Comparison of ENCODE assay signal across 24 mouse cellular contexts in genomic region chr15:92046042-92046441, GRCm38 (mm10). TPM values are rescaled to one million over a fixed set of nuclear protein-coding genes. Genes with fewer than 3 reads are reported as not detected.
DNase-seq lines count a peak whose midpoint lies in the region; ATAC-seq and TF ChIP-seq lines count a peak whose summit lies in the region.
"Had no signal": no experiment of that assay in that cellular context is flagged by ENCODE, and none has a peak within 500 bp of the region (broad histone marks: within the 10 kb centered on the region; RNA-seq: fewer than 3 reads in every experiment).

No protein-coding gene starts in this region.

- H3K9me3 ChIP-seq in hindbrain, postnatal 0 days (ENCODE audit: low read length): no peaks in the 10 kb centered on the region
- H3K9me3 ChIP-seq in hindbrain, embryonic 13.5 days: no peaks in the 10 kb centered on the region
- no peaks in the 10 kb centered on the region for H3K9me3 ChIP-seq in forebrain, embryonic 11.5 days (ENCODE audit: control insufficient read depth, low read length)
- H3K9me3 ChIP-seq: embryonic facial prominence, embryonic 15.5 days; heart, embryonic 13.5 days; kidney, embryonic 15.5 days had no signal

- no peaks in the 10 kb centered on the region for H3K27me3 ChIP-seq in hindbrain, postnatal 0 days (ENCODE audit: insufficient read depth, low read length)
- no peaks in the 10 kb centered on the region for H3K27me3 ChIP-seq in hindbrain, embryonic 13.5 days
- H3K27me3 ChIP-seq in forebrain, embryonic 11.5 days (ENCODE audit: control insufficient read depth, insufficient read depth, low read length): no peaks in the 10 kb centered on the region

- no peak overlapping the region for H3K4me2 ChIP-seq in hindbrain, postnatal 0 days (ENCODE audit: low read depth, low read length)
- H3K4me2 ChIP-seq in hindbrain, embryonic 13.5 days: no peak overlapping the region
- H3K4me2 ChIP-seq in forebrain, embryonic 11.5 days (ENCODE audit: low read depth, low read length, severe bottlenecking): no peak overlapping the region
- H3K4me2 ChIP-seq: embryonic facial prominence, embryonic 15.5 days; heart, embryonic 13.5 days; kidney, embryonic 15.5 days had no signal

- no peak for TF ChIP-seq CTCF in hindbrain, postnatal 0 days (IDR thresholded peaks at IDR 0.05; ENCODE audit: low read depth)

- no peaks in the 10 kb centered on the region for H3K4me1 ChIP-seq in hindbrain, postnatal 0 days (ENCODE audit: insufficient read depth, low read length)
- H3K4me1 ChIP-seq in hindbrain, embryonic 13.5 days (replicated peaks): no peaks in the 10 kb centered on the region
- 0 out of 2 replicates have a peak, but pooled peaks cover 2% of the 10 kb centered on the region for H3K4me1 ChIP-seq in forebrain, embryonic 11.5 days (replicated peaks; ENCODE audit: control insufficient read depth, insufficient read depth, low read length)

- ATAC-seq in hindbrain, postnatal 0 days: no peak
- ATAC-seq in hindbrain, embryonic 13.5 days (ENCODE audit: low FRiP score): no peak
- no peak for ATAC-seq in forebrain, embryonic 11.5 days (replicated peaks; ENCODE audit: low FRiP score)
- ATAC-seq: forebrain, embryonic 16.5 days; midbrain, embryonic 16.5 days had no signal

- no peak overlapping the region for H3K9ac ChIP-seq in hindbrain, postnatal 0 days (replicated peaks; ENCODE audit: low read length)
- H3K9ac ChIP-seq in hindbrain, embryonic 13.5 days: no peak overlapping the region
- no peak overlapping the region for H3K9ac ChIP-seq in forebrain, embryonic 11.5 days (ENCODE audit: low read length)
- H3K9ac ChIP-seq: embryonic facial prominence, embryonic 15.5 days; heart, embryonic 13.5 days; kidney, embryonic 15.5 days had no signal

- H3K36me3 ChIP-seq in hindbrain, postnatal 0 days (ENCODE audit: insufficient read depth, low read length): no peaks in the 10 kb centered on the region
- no peaks in the 10 kb centered on the region for H3K36me3 ChIP-seq in hindbrain, embryonic 13.5 days
- H3K36me3 ChIP-seq in forebrain, embryonic 11.5 days (ENCODE audit: control insufficient read depth, insufficient read depth, low read length): no peaks in the 10 kb centered on the region
- H3K36me3 ChIP-seq: embryonic facial prominence, embryonic 15.5 days; heart, embryonic 13.5 days; kidney, embryonic 15.5 days had no signal

- H3K27ac ChIP-seq in hindbrain, postnatal 0 days: no peak overlapping the region
- H3K27ac ChIP-seq in hindbrain, embryonic 13.5 days: no peak overlapping the region
- no peak overlapping the region for H3K27ac ChIP-seq in forebrain, embryonic 11.5 days (ENCODE audit: low read depth, low read length)
- H3K27ac ChIP-seq: embryonic facial prominence, embryonic 15.5 days; heart, adult 2 months; heart, embryonic 13.5 days; kidney, embryonic 15.5 days; left cerebral cortex, adult 2 months; macrophage had no signal

- 75% methylated on average over 8 of the region's 8 CpGs for WGBS in hindbrain, postnatal 0 days
- WGBS in hindbrain, embryonic 13.5 days: 85% methylated on average over 8 of the region's 8 CpGs
- WGBS in forebrain, embryonic 11.5 days: 89% methylated on average over 8 of the region's 8 CpGs

- no peak overlapping the region for H3K4me3 ChIP-seq in hindbrain, postnatal 0 days (ENCODE audit: low read length)
- H3K4me3 ChIP-seq in hindbrain, embryonic 13.5 days: no peak overlapping the region
- no peak overlapping the region for H3K4me3 ChIP-seq in forebrain, embryonic 11.5 days (ENCODE audit: low read depth, low read length)
- H3K4me3 ChIP-seq: embryonic facial prominence, embryonic 15.5 days; heart, adult 2 months; heart, embryonic 13.5 days; kidney, embryonic 15.5 days; left cerebral cortex, adult 2 months had no signal

- DNase-seq in hindbrain, postnatal 0 days (ENCODE audit: low spot score): peak; percentile 52
- peak; percentile 76 for DNase-seq in cerebellum, adult 11-12 months
- peak; percentile 85 to 90 for DNase-seq in cerebellum, postnatal 10 days
- DNase-seq in retina, postnatal 7 days (ENCODE audit: low read depth, low spot score): peak; percentile 35
- no peak for DNase-seq in forebrain, embryonic 11.5 days (ENCODE audit: low spot score)
- no peak for DNase-seq in frontal cortex, postnatal 36 days (ENCODE audit: low spot score in 2 of 2)
- DNase-seq: adrenal gland, postnatal 10 days; gastrocnemius, postnatal 36 days; heart, adult 2 months; heart, postnatal 14 days; kidney, adult 11 months; kidney, postnatal 36 days; layer of hippocampus, adult 9-11 months; spleen, adult 18-20 months; thymus, postnatal 25 days had no signal

RNA-seq across cellular contexts. Expression of gene Cntn1, which starts 4.9 kb away (rescaled TPM):
- total RNA-seq in hindbrain, postnatal 0 days (2014; rRNA removed): 284 TPM in 2 replicates
- polyA plus RNA-seq in hindbrain, postnatal 0 days (2015; fragmentation: Nextera tagmentation; extraction: Ambion mirVana): 159 and 166 TPM in 2 replicates
- 28.0 and 28.6 TPM in 2 replicates for polyA plus RNA-seq in hindbrain, embryonic 13.5 days (2015; fragmentation: Nextera tagmentation; extraction: Ambion mirVana)
- polyA plus RNA-seq in forebrain, embryonic 11.5 days (2014; fragmentation: Nextera tagmentation; extraction: Ambion mirVana): 2.3 and 2.8 TPM in 2 replicates
- total RNA-seq: liver, adult 2 months had no signal
- polyA plus RNA-seq: liver, adult 2 months; macrophage had no signal

Comparison
In these comparisons a context has a peak if more than half of its experiments do, and no peak if none do; other contexts are left out.
1. DNase-seq: peak in hindbrain, postnatal 0 days (single experiment), cerebellum, adult 11-12 months (single experiment), cerebellum, postnatal 10 days (2 of 2) and retina, postnatal 7 days (single experiment); none in forebrain, embryonic 11.5 days (single experiment) and frontal cortex, postnatal 36 days (0 of 2).